ENCODE assay signal across 14 mouse cellular contexts in the genomic region with DNA sequence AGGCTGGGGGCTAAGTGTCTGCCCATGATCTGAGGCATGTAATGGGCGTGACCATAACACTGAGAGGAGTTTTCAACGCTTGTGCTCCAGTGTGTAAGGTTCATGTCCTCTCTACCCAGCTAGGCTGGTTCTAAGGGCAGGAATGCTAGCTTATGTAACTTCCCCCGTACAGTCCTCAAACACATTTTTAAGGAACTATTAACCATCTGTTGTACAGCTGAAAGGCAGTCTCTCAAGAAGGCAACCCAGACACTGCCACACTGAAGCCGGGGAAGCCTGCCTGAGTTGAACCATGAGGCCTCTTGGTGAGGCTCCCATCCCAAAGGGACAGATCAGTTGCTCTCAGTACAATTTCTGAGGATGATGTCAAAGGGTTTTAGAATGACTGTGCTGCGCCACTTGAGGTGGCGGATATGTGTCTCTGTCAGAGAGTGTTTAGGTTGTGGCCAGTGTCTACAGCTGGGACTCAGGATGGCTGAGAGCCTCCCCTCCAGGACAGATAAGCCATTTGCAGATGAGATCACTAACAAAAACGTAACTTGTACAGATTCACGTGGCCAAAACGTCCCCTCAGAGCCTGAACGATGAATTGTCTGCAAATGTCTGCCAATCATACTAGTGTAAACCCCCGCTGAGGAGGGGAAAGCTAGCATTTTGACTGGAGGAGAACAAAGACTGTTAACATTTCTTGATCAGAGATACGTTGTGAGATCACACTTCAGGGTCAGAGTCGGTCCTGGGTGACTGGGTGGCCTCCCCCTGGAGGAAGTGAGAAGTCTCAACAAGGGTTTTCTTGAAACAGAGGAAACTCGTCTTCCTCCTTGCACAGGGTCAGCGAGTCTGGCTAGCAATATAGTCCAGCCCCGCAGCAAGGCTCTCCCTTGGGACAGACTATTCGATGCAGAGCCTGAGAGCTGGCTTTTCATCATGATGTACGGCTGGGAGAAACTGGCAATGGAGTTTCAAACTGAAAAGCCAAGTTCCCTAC.
DNase-seq lines count a peak whose midpoint lies in the region; ATAC-seq and TF ChIP-seq lines count a peak whose summit lies in the region.
"Had no signal": no experiment of that assay in that cellular context is flagged by ENCODE, and none has a peak within 500 bp of the region (broad histone marks: within the 10 kb centered on the region; RNA-seq: fewer than 3 reads in every experiment).

No protein-coding gene starts in this region.

- H3K36me3 ChIP-seq in lung, embryonic 14.5 days (ENCODE audit: insufficient read depth) = peaks cover 15% of the 10 kb centered on the region; the same call in 1 of the 2 replicates
- no peaks in the 10 kb centered on the region; the same call in 1 of the 2 replicates for H3K36me3 ChIP-seq in midbrain, embryonic 16.5 days (ENCODE audit: control insufficient read depth, insufficient read depth, low read length)
- H3K36me3 ChIP-seq: G1E; liver, embryonic 15.5 days had no signal

- 35% methylated on average over 18 of the region's 18 CpGs for WGBS in lung, embryonic 14.5 days
- 72% methylated on average over 18 of the region's 18 CpGs for WGBS in midbrain, embryonic 16.5 days

- no peaks in the 10 kb centered on the region for H3K27me3 ChIP-seq in lung, embryonic 14.5 days (ENCODE audit: insufficient read depth, low read length)
- H3K27me3 ChIP-seq in midbrain, embryonic 16.5 days (ENCODE audit: control insufficient read depth, insufficient read depth, low read depth, low read length) = no peaks in the 10 kb centered on the region
- H3K27me3 ChIP-seq: hindbrain, embryonic 15.5 days; liver, embryonic 15.5 days had no signal

- H3K27ac ChIP-seq in lung, embryonic 14.5 days (ENCODE audit: low read depth) = no peak overlapping the region
- H3K27ac ChIP-seq in midbrain, embryonic 16.5 days (ENCODE audit: low read length) = no peak overlapping the region
- H3K27ac ChIP-seq: hindbrain, embryonic 15.5 days; liver, embryonic 15.5 days had no signal

- no peaks in the 10 kb centered on the region for H3K9me3 ChIP-seq in lung, embryonic 14.5 days (ENCODE audit: low read depth, low read length)
- no peaks in the 10 kb centered on the region for H3K9me3 ChIP-seq in midbrain, embryonic 16.5 days (replicated peaks; ENCODE audit: control insufficient read depth, low read length, poor library complexity, severe bottlenecking)
- H3K9me3 ChIP-seq: hindbrain, embryonic 15.5 days; liver, embryonic 15.5 days had no signal

- H3K4me2 ChIP-seq in lung, embryonic 14.5 days = no peak overlapping the region
- no peak overlapping the region for H3K4me2 ChIP-seq in midbrain, embryonic 16.5 days (ENCODE audit: low read length)
- H3K4me2 ChIP-seq: hindbrain, embryonic 15.5 days; liver, embryonic 15.5 days; midbrain, embryonic 11.5 days had no signal

- H3K4me1 ChIP-seq in lung, embryonic 14.5 days (ENCODE audit: insufficient read depth) = no peaks in the 10 kb centered on the region
- H3K4me1 ChIP-seq in midbrain, embryonic 16.5 days (ENCODE audit: control insufficient read depth, insufficient read depth, low read length) = peaks cover 32% of the 10 kb centered on the region
- H3K4me1 ChIP-seq: liver, embryonic 15.5 days had no signal

- no peak overlapping the region for H3K9ac ChIP-seq in lung, embryonic 14.5 days
- no peak overlapping the region for H3K9ac ChIP-seq in midbrain, embryonic 16.5 days (ENCODE audit: low read depth, low read length)
- H3K9ac ChIP-seq: hindbrain, embryonic 15.5 days; liver, embryonic 15.5 days had no signal

- no peak for DNase-seq in frontal cortex, adult 2 months (ENCODE audit: extremely low spot score in 1 of 2, low spot score in 1 of 2)
- DNase-seq in lung, embryonic 14.5 days = peak; percentile 50
- DNase-seq in lung, postnatal 14 days = no peak
- DNase-seq: cerebellum, postnatal 14 days; thymus, postnatal 4 days had no signal

- ATAC-seq in frontal cortex, adult (ENCODE audit: low TSS enrichment) = peak; percentile 26; the same call in 1 of the 2 replicates
- ATAC-seq in lung, embryonic 14.5 days (ENCODE audit: insufficient read depth) = peak; percentile 54
- ATAC-seq in common myeloid progenitor, adult 5-6 weeks (replicated peaks; ENCODE audit: low read depth, poor library complexity, severe bottlenecking) = peak; percentile 70
- ATAC-seq in megakaryocyte progenitor cell, adult 5-6 weeks (replicated peaks; ENCODE audit: poor library complexity) = peak; percentile 72
- no peak for ATAC-seq in midbrain, embryonic 16.5 days

- TF ChIP-seq CTCF in lung, embryonic 14.5 days (IDR thresholded peaks at IDR 0.05; ENCODE audit: low read depth) = no peak

- no peak overlapping the region for H3K4me3 ChIP-seq in lung, embryonic 14.5 days (ENCODE audit: low read depth, low read length)
- H3K4me3 ChIP-seq in midbrain, embryonic 16.5 days (ENCODE audit: low read depth, low read length) = no peak overlapping the region
- H3K4me3 ChIP-seq: hindbrain, embryonic 15.5 days; liver, embryonic 15.5 days; myocyte had no signal
